Mouse (Mus musculus) kidney, postnatal 0 days (tissue): Measurements from ENCODE around the gene Shcbp1l. TPM values are rescaled to one million over a fixed set of nuclear protein-coding genes. Genes with fewer than 3 reads are reported as not detected.
A peak's percentile ranks its signal among the peaks of the same experiment; 100 is the strongest.

Experiments used
- ATAC-seq: fragments of 200-750 bp; cut with Nextera tagmentation; replicated peaks from 2 replicates; pipeline ENCODE4 v1.8.0; 2017; ENCODE audit warnings: low read depth, moderate number of reproducible peaks, moderate TSS enrichment, moderate library complexity; ENCODE audit not compliant: low FRiP score
- DNase-seq: peaks from one replicate; pipeline ENCODE4 v3.0.0-alpha.2; 2016; ENCODE audit warnings: low spot score
- H3K27ac ChIP-seq: fragments of 300-500 bp; sonication (generic); 2 replicates; pipeline ENCODE4 v1.5.1; 2014; ENCODE audit warnings: mild to moderate bottlenecking
- H3K27me3 ChIP-seq: fragments of 300-500 bp; sonication (generic); 2 replicates; pipeline ENCODE4 v1.6.1; 2014; ENCODE audit warnings: low read length, mixed read lengths; ENCODE audit not compliant: insufficient read depth
- H3K36me3 ChIP-seq: fragments of 300-500 bp; sonication (generic); 2 replicates; pipeline ENCODE4 v1.6.1; 2014; ENCODE audit warnings: low read length, mixed read lengths; ENCODE audit not compliant: insufficient read depth
- H3K4me1 ChIP-seq: fragments of 300-500 bp; sonication (generic); replicated peaks from 2 replicates; pipeline ENCODE4 v1.6.1; 2014; ENCODE audit warnings: antibody characterized with exemption, low read length, mixed read lengths; ENCODE audit not compliant: insufficient read depth
- H3K4me2 ChIP-seq: fragments of 300-500 bp; sonication (generic); 2 replicates; pipeline ENCODE4 v1.6.1; 2014; ENCODE audit warnings: mild to moderate bottlenecking, low read length, moderate library complexity, mixed read lengths
- H3K4me3 ChIP-seq: fragments of 300-500 bp; sonication (generic); replicated peaks from 2 replicates; pipeline ENCODE4 v1.5.1; 2014; ENCODE audit warnings: low read depth, low read length
- H3K9ac ChIP-seq: fragments of 300-500 bp; sonication (generic); 2 replicates; pipeline ENCODE4 v1.6.1; 2014; ENCODE audit warnings: low read depth, low read length
- H3K9me3 ChIP-seq: fragments of 300-500 bp; sonication (generic); replicated peaks from 2 replicates; pipeline ENCODE4 v1.6.1; 2016; ENCODE audit warnings: low read length, inconsistent platforms, mixed read lengths
- CTCF ChIP-seq: IDR thresholded peaks from 2 replicates; pipeline ENCODE4 v1.5.1; 2016; ENCODE audit warnings: antibody characterized with exemption, low read depth, mild to moderate bottlenecking, moderate library complexity
- WGBS: fragments of 180-500 bp; shearing (Covaris S2); extraction: QIAGEN DNeasy Blood & Tissue Kit; methylation state at CpG from one replicate; pipeline ENCODE4 v1.1.7; 2014; 5-methylcytosine and 5-hydroxymethylcytosine counted together
- polyA plus RNA-seq: library from polyadenylated mRNA; unstranded; fragments of >200 nt; fragmentation: Nextera tagmentation; extraction: Ambion mirVana; gene quantifications from 2 replicates; pipeline ENCODE4 v1.2.1, GENCODE M21; 2015

The Shcbp1l gene
- polyA plus RNA-seq, 1 experiment from 2014 or later = 0.39 TPM

GRCm38 (mm10) chr1:153424271-153424670, 691 bp upstream of the Shcbp1l start:
- H3K9ac ChIP-seq = no peak overlapping the region
- no peak; the same call in none of the 2 replicates for ATAC-seq
- H3K4me3 ChIP-seq = peak overlapping the region; percentile 38
- no peaks in the 10 kb centered on the region; the same call in 1 of the 2 replicates for H3K4me1 ChIP-seq
- peak; percentile 46 for DNase-seq
- no peaks in the 10 kb centered on the region for H3K27me3 ChIP-seq
- peak overlapping the region; percentile 92 for H3K4me2 ChIP-seq
- WGBS = 24% methylated on average over 12 of the region's 12 CpGs
- no peak overlapping the region for H3K27ac ChIP-seq
- no peaks in the 10 kb centered on the region for H3K36me3 ChIP-seq
- no peaks in the 10 kb centered on the region for H3K9me3 ChIP-seq
- peak; percentile 15; the same call in 1 of the 2 replicates for TF ChIP-seq CTCF

GRCm38 (mm10) chr1:153431158-153431557, 6.2 kb downstream of the Shcbp1l start:
- Histone ChIP-seq H3K27ac (no peak overlapping the region), H3K9ac (no peak overlapping the region), H3K4me1 (no peaks in the 10 kb centered on the region), H3K36me3 (no peaks in the 10 kb centered on the region), H3K4me3 (no peak overlapping the region), H3K9me3 (no peaks in the 10 kb centered on the region), H3K27me3 (no peaks in the 10 kb centered on the region), H3K4me2 (no peak overlapping the region)
- DNase-seq = no peak
- TF ChIP-seq CTCF = no peak
- no peak for ATAC-seq
- WGBS = 70% methylated on average over 7 of the region's 7 CpGs

GRCm38 (mm10) chr1:153431701-153432100, 6.7 kb downstream of the Shcbp1l start:
- no peak overlapping the region for H3K4me2 ChIP-seq
- no peak overlapping the region for H3K27ac ChIP-seq
- no peak for TF ChIP-seq CTCF
- no peak for ATAC-seq
- H3K4me1 ChIP-seq = no peaks in the 10 kb centered on the region
- H3K36me3 ChIP-seq = no peaks in the 10 kb centered on the region
- H3K9me3 ChIP-seq = no peaks in the 10 kb centered on the region
- H3K9ac ChIP-seq = no peak overlapping the region
- no peak overlapping the region for H3K4me3 ChIP-seq
- DNase-seq = no peak
- WGBS = 76% methylated on average over 10 of the region's 10 CpGs
- no peaks in the 10 kb centered on the region for H3K27me3 ChIP-seq

GRCm38 (mm10) chr1:153432329-153432728, 7.4 kb downstream of the Shcbp1l start:
- TF ChIP-seq CTCF = no peak
- Histone ChIP-seq H3K27me3 (no peaks in the 10 kb centered on the region), H3K27ac (no peak overlapping the region), H3K9me3 (no peaks in the 10 kb centered on the region), H3K9ac (no peak overlapping the region), H3K4me3 (no peak overlapping the region), H3K36me3 (no peaks in the 10 kb centered on the region), H3K4me2 (no peak overlapping the region), H3K4me1 (no peaks in the 10 kb centered on the region)
- DNase-seq (no peak), ATAC-seq (no peak)
- WGBS = 91% methylated on average over 2 of the region's 2 CpGs

- Histone ChIP-seq H3K27ac (no peak overlapping the region), H3K9me3 (no peaks in the 10 kb centered on the region), H3K9ac (no peak overlapping the region), H3K4me3 (no peak overlapping the region), H3K36me3 (no peaks in the 10 kb centered on the region), H3K4me1 (no peaks in the 10 kb centered on the region), H3K4me2 (no peak overlapping the region), H3K27me3 (no peaks in the 10 kb centered on the region)
- no peak for DNase-seq
- TF ChIP-seq CTCF = peak; percentile 46
- ATAC-seq = no peak
- 87% methylated on average over 5 of the region's 5 CpGs for WGBS
Observed at GRCm38 (mm10) chr1:153433851-153434589, 9.1 kb downstream of the Shcbp1l start.

- H3K9me3 ChIP-seq = no peaks in the 10 kb centered on the region
- TF ChIP-seq CTCF = no peak
- 90% methylated on average over 11 of the region's 11 CpGs for WGBS
- DNase-seq = no peak
- H3K27me3 ChIP-seq = no peaks in the 10 kb centered on the region
- ATAC-seq = no peak
- H3K9ac ChIP-seq = no peak overlapping the region
- H3K4me3 ChIP-seq = no peak overlapping the region
- H3K4me2 ChIP-seq = no peak overlapping the region
- H3K27ac ChIP-seq = no peak overlapping the region
- no peaks in the 10 kb centered on the region for H3K36me3 ChIP-seq
- no peaks in the 10 kb centered on the region for H3K4me1 ChIP-seq
Observed at GRCm38 (mm10) chr1:153437536-153437935, 12.6 kb downstream of the Shcbp1l start.
